Mouse (Mus musculus) Patski (cell line): ENCODE data around the gene Acvr2b. TPM values are rescaled to one million over a fixed set of nuclear protein-coding genes. Genes with fewer than 3 reads are reported as not detected.

Experiments used
- ATAC-seq: fragments of 100-300 bp; one replicate; pipeline ENCODE4 v1.8.0; 2021
- CTCF ChIA-PET: fragments of 350-600 bp; sonication (Branson Sonifier 250); formaldehyde crosslinking; loops from one replicate; lab custom pipeline; 2022; ENCODE audit warnings: inconsistent platforms; lab: Charles Lee
- POLR2A ChIA-PET: fragments of 350-600 bp; sonication (Branson Sonifier 250); formaldehyde crosslinking; loops from one replicate; lab custom pipeline; 2022; ENCODE audit warnings: antibody characterized with exemption, inconsistent platforms; lab: Charles Lee
- DNase-seq: peaks from one replicate; pipeline ENCODE4 v3.0.0-alpha.2; 2011; ENCODE audit warnings: low read depth, low spot score
- H3K27me3 ChIP-seq: fragments of 371-371 bp; one replicate; pipeline ENCODE4 v1.5.1; 2021
- CTCF ChIP-seq: fragments of 100-300 bp; IDR thresholded peaks from one replicate; pipeline ENCODE4 v1.5.1; 2021
- in situ Hi-C: fragments of 300-500 bp; cut with MboI; formaldehyde crosslinking; loops from 3 replicates; pipeline ENCODE4 v1.11.1; 2018; ENCODE audit warnings: low pct_unique_long_range_greater_than_20kb, mixed read lengths
- polyA plus RNA-seq: library from polyadenylated mRNA; unstranded; gene quantifications from one replicate; pipeline ENCODE4 v1.2.3, GENCODE M21; 2021

The Acvr2b gene
- polyA plus RNA-seq, 1 experiment from 2014 or later: 4.0 TPM

DNA sequence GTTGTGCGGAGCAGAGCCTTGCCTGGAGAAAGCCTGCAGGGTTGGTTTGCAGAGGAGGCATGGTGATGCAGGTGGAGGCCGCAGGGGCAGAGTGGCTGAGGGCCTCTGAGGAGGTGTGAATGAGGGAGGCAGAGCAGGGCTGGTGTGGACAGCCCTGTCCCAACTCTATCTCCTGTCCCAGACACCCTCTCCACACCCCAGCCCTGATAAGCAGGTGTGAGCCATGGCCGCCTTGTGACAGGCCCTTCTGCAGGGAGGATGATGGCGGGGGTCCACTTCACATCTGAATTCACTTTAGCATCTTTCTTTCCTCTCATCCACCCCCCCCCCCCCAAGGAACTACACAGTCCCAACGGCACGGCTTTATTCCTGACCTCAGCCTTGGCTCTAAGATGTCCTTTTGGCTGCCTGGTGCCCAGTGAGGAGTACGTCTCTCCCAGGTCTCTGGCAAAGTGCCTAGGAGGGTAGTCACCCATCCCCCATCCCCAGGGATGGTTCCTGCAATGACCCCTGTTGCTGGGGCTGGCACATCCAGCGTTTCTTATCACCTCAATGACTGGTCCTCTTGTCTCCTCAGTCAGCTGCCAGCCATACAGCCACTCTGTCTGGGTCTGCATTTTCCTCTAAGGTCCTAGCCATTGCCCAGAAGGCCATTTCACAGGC, 67.9 kb downstream of the Acvr2b start:
- ATAC-seq: no peak
- in situ Hi-C loops: loop anchor here (10.0 kb wide), 1 partner anchor 425 kb away; the partner anchor contains the start of gene Wdr48

DNA sequence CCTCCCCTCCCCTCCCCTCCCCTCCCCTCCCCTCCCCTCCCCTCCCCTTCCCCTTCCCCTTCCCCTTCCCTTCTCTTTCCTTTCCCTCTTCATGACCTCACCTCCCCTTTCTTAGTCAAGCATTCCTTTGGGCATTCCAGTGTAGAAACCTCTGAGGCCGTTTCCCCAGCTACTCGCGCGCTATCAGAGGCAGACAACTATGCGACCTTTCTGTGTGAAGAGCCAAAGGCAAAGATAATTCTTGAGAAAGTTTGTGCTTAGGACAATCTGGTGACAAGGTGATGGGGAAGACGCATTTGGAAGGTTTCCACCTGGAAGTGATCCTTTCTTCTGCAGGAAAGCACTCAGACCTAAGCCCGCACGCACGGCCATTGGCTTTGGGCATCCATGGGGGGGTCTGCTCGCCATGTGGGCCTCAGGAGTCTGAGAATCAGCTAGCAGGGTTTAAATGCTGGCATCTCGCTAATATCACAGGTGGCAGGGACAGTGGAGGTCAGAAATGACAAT, 70.5 kb downstream of the Acvr2b start:
- POLR2A ChIA-PET: interaction anchor here (0.6 kb wide), 1 partner anchor 22 kb away, joined by 3 read pairs; no protein-coding TSS in a partner anchor
- ATAC-seq: no peak
- no peak for DNase-seq
- in situ Hi-C loops: no loop called here
- TF ChIP-seq CTCF: no peak
- CTCF ChIA-PET: interaction anchor here (0.6 to 2.6 kb wide), 3 partner anchors 13 to 108 kb away, joined by 4 to 7 read pairs (median 4); partner anchors contain the start of gene Exog
- H3K27me3 ChIP-seq: no peaks in the 10 kb centered on the region

More for the DNA sequence above, 67.9 kb downstream of the Acvr2b start:
- CTCF ChIA-PET: interaction anchor here (1.1 kb wide), 1 partner anchor 421 kb away, joined by 4 read pairs; no protein-coding TSS in a partner anchor
- POLR2A ChIA-PET: no interaction called here
- no peaks in the 10 kb centered on the region for H3K27me3 ChIP-seq
- TF ChIP-seq CTCF: no peak
- no peak for DNase-seq

DNA sequence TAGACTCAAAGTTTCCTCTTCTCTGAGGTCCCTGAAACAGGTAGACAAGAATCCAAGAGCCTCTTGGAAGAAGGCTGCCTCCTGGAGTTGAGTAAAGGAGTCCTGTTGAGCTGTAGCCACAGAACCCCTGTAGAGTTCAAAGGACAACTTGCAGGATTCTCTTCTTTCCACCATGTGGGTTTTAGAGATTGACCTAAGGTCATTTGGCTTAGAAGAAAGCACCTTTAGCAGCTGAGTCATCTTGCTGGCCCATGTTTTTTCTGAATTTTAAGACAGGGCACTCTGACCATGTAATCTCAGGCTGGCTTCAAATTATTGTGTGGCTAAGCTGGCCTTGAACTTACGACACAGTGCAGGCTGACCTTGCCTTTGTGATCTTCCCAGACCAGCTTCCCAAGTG, 71.1 kb downstream of the Acvr2b start:
- no peak for TF ChIP-seq CTCF
- in situ Hi-C loops: no loop called here
- H3K27me3 ChIP-seq: no peaks in the 10 kb centered on the region
- no peak for ATAC-seq
- no peak for DNase-seq
- ChIA-PET CTCF (interaction anchor here (0.6 to 2.6 kb wide), 4 partner anchors 13 to 108 kb away, joined by 3 to 7 read pairs (median 4); partner anchors contain the start of gene Exog), POLR2A (no interaction called here)

DNA sequence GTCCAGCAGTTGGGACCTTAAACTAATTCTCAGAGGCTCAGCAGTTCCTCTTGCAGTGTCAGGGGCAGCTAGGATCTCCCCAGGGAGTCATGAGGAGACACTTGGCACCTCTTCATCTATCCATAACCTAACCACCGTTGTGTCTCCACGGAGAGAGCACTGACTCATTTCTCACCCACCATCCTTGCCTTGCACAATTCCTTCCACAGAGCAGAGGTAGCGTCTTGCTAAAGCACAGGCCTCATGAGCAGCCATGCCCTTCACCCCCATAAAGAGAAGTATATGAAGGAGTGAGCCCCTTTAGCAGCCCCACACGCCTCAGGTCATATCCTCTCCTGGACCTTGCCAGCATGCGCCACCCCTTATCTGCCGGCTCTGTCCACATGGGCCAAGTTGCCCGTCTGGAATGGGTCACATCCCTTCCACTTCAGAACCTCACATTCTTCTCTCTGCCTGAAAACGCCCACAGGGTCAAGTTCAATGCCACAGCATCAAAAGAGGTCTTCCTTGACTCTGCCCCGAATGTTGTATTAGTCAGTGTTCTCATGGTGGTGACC, 71.8 kb downstream of the Acvr2b start:
- no peaks in the 10 kb centered on the region for H3K27me3 ChIP-seq
- ChIA-PET POLR2A (no interaction called here), CTCF (interaction anchor here (0.8 to 2.6 kb wide), 2 partner anchors 30 to 107 kb away, joined by 3 to 7 read pairs; no protein-coding TSS in a partner anchor)
- DNase-seq (no peak), ATAC-seq (no peak)
- TF ChIP-seq CTCF: no peak
- in situ Hi-C loops: no loop called here

DNA sequence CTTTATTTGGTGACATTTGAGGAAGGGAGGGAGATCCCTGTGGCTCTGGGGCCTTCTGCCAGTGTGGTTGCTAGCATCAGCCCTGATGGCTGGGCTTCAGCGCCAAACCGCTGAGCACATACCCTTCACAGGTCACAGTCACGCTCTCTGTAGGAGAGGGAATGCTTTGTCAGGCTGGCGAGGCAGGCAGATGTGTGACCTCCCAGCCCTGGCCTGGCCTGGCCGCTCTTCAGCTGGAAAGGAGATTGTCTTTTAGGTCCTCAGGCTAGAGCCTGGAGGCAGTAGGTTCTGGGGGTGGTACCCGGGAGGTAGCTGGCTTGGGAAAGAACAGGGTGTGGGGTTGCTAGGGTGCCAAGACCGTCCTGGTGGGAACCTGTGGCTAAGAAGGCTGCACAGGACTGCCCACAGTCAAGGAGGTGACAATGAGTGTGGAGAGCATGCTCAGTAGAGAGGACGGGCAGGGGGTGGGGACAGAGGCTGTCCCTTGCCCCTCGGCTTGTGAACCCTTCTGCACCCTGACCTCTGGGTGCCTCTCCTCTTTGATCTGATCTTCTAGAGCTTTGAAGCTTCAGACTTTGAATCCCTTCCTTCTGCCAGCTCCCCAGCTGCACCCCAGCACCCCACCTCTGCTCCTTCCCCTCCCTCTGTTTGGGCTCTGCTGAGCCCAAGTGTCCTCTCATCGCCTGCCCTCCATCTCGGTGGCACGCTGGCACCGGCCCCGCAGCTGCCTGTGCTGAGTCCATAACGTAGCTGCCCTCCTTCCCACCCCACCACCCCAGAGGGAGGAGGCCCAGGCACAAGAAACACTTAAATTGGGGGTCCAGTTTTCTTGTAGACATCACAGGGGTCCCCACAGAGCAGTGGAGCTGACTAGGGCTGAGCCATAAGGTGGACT, 73.0 kb downstream of the Acvr2b start:
- CTCF ChIA-PET: no interaction called here
- H3K27me3 ChIP-seq: no peaks in the 10 kb centered on the region
- in situ Hi-C loops: no loop called here
- ATAC-seq: no peak
- no peak for TF ChIP-seq CTCF
- POLR2A ChIA-PET: no interaction called here
- DNase-seq: no peak

DNA sequence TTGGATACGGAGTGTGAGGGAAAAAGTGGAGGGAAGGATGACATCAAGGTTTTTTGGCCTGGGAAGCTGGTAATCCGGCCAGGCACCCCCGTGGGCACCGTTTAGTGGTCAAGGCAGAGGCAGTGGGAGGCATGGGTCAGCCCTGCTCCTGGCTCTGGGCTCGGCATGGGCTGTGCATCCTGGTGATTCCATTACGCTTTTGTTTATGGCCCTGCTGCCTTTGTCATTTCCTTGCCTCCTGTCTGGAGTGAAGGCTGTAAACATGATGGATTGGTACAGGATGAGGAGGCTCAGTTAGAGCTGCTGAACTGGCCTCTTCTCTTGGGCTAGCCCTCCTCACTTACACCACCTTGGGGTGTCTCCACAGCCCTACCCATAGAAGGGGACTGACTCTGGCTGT, 75.8 kb downstream of the Acvr2b start:
- no peak for DNase-seq
- H3K27me3 ChIP-seq: no peaks in the 10 kb centered on the region
- ChIA-PET CTCF (no interaction called here), POLR2A (no interaction called here)
- peak; percentile 9 for ATAC-seq
- in situ Hi-C loops: no loop called here
- no peak for TF ChIP-seq CTCF

DNA sequence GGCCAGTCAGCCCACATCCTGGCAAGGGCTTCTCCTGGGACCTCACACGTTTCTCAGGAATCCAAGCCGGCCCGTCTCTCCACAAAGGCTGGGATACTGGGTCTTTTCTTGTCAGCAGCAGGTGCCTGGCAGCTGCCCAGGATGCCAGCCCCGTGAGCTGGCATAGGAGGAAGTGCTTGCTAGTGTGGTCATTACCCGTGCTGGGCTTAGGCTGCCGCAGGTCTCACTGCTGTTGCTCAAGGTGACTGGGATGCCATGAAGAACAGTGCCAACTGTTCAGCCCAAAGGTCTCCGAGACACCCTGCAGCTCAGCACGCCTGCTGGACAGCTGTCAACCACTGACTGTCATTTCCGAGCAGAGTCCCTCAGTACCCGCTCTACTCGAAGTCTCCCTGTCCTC, 76.4 kb downstream of the Acvr2b start:
- in situ Hi-C loops: no loop called here
- DNase-seq (peak; percentile 61), ATAC-seq (peak; percentile 68)
- no peak for TF ChIP-seq CTCF
- POLR2A ChIA-PET: interaction anchor here (0.6 kb wide), 1 partner anchor 121 kb away, joined by 3 read pairs; the partner anchor contains the start of gene Xylb
- CTCF ChIA-PET: no interaction called here
- no peaks in the 10 kb centered on the region for H3K27me3 ChIP-seq

DNA sequence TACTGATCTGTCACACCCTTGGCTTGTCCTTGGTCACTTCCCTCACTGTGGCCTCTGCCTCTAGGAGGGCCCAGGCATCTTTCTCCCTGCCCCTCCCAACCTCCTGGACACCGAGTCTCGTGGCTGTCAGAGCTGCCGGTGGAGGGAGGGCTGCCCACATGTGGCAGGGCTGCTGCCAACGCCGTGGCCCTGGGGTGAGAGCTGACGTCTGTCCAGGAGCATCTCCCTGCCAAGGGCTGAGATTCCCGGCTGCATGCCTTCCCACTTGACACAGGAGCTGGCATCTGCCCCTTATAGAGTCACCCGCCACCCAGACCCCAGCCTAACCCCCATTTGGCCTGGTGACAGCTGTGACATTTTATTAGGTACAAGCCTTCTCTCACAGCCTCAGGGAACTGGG, 77.4 kb downstream of the Acvr2b start:
- no peak for DNase-seq
- in situ Hi-C loops: no loop called here
- CTCF ChIA-PET: no interaction called here

DNA sequence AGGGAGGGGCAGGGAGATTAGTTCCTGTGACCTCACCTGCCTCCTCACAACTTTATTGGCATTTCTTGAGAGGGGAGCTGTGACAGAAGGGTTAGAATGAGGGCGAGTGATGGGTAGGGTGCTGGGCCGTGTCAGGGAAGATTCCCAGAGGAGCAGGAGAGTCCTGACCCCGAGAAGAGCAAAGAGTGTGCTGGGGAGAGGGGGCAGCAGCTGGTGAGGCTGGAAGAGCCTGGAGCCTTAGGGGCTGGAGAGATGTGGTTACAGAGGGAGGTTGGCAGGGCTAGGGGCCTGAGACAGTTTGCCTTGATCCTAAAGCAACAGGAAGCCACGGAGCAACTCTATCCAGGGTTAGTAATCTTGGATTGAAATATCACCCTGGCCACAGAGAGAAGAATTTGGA, 79.7 kb downstream of the Acvr2b start:
- ATAC-seq (no peak), DNase-seq (no peak)
- ChIA-PET POLR2A (no interaction called here), CTCF (no interaction called here)
- in situ Hi-C loops: no loop called here
- no peaks in the 10 kb centered on the region for H3K27me3 ChIP-seq
- TF ChIP-seq CTCF: no peak

More for the DNA sequence above, 77.4 kb downstream of the Acvr2b start:
- ATAC-seq: no peak
- TF ChIP-seq CTCF: no peak
- POLR2A ChIA-PET: no interaction called here
- no peaks in the 10 kb centered on the region for H3K27me3 ChIP-seq
